Mouse (Mus musculus) neural tube, postnatal 0 days (tissue): ENCODE measurements around the gene Klk8. TPM values are rescaled to one million over a fixed set of nuclear protein-coding genes. Genes with fewer than 3 reads are reported as not detected.

ENCODE experiments used
- polyA plus RNA-seq: library from polyadenylated mRNA; unstranded; fragments of >200 nt; fragmentation: Nextera tagmentation; extraction: Ambion mirVana; gene quantifications from 2 replicates; pipeline ENCODE4 v1.2.1, GENCODE M21; 2015

Gene Klk8
- polyA plus RNA-seq = 11.5 and 15.1 TPM in 2 replicates

DNA sequence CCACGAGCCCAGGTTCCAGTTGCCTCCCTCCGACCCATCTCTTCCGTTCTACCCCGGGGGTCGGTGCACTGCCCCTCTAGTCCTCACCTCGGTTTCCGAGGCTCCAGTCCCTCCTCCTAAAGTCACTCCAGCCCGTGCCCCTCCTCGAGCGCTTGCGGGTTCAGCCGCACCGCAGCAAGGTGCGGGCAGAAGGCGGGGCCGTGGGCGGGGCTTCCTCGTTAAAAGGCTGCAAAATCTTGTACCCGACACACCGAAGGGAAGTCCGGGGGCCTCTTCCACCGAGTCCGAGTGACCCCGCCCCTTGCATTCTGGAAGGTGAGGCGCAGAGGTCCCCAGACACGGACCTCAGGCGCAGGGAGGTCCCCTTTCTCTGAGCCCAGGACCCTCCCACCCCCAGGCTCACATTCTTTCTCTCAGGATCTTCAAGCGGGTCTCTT is at the start of gene Klk8:
TSS of gene Klk8 (plus strand) at position 245 of the 437 bp plus-strand sequence.

DNA sequence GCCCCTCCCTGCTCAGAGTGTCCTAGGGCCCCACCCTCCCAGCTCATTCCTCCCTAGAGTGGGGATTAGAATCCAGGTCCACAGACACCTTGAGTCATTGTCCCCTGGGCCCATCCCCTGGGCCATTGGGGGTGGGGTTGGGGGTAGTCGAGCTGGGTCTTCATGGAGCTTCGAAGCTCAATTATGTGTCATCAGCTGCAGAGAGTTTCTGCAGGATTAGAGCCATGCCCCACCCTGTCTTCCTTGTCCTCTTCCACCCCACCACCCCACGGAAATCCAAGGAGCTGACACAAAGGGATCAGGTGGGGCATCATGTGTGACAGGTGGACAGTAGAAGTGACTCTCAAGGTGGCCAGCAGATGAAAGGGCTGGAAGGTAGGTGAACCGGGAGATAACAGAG is 28.8 kb upstream of the Klk8 start, which contains the start of gene Klk12:
TSS of gene Klk12 (plus strand) at position 301 of the 400 bp plus-strand sequence.

DNA sequence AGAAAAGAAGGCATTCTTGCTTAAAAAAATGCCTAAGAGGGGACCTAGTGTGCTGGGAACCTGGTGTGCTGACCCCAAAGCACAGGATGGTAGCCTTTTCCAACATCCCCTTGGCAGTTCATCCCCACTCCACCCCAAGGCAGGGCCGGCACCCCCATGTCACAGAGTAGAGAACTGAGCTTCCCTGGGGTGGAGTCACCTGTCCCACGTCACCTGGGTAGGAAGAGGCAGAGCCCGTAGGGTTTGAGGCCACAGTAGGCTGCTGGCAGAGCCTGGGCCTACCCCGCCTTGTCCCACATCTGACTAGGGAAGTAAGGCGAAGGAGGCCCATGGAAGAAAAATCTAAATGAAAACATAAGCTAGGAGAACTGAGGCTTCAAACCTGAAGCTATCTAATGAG is 23.0 kb upstream of the Klk8 start, which contains the start of gene Klk11:
TSS of gene Klk11 (plus strand) at position 241 of the 400 bp plus-strand sequence.

DNA sequence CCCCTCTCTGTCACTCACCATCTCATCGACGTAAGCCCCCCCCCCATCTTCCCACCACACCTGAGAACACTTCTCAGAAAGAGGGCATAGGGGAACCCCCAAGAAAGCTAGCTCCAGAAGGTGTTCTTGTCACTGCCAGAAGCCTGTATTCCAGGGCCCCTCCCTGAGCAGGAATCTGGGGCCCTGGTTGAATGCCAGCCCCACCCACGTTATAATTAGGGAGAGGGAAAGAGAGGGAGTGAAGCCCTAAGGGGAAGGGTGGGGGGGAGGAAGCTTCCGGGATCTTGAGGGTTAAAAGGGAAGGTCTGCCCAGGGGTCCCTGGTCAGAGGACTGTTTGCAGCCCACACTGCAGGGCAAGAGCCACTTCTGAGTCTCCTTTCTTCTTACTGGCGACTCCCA is 16.6 kb upstream of the Klk8 start, which contains the start of gene Klk10:
TSS of gene Klk10 (plus strand) at position 290 of the 400 bp plus-strand sequence.

DNA sequence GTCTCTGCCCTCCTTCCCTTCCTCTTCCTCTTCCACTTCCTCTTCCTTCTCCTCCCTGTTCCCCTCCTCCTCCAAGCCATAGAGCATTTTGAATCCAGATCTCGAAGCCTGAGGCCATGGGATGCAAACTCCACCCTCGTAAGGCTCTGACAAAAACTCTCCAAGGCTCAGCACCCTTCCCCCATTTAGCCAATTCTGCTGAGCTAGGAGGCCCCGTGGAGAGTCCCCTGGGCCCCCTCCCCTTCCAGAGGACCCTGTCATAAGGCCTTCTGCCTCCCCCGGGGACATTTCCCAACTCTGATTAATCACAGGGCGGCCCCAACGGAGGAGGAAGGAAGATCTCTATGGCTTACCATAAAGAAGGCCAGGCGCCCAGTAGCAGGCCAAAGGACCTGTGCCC is 5.8 kb upstream of the Klk8 start, which contains the start of gene Klk9:
TSS of gene Klk9 (plus strand) at position 301 of the 400 bp plus-strand sequence.

DNA sequence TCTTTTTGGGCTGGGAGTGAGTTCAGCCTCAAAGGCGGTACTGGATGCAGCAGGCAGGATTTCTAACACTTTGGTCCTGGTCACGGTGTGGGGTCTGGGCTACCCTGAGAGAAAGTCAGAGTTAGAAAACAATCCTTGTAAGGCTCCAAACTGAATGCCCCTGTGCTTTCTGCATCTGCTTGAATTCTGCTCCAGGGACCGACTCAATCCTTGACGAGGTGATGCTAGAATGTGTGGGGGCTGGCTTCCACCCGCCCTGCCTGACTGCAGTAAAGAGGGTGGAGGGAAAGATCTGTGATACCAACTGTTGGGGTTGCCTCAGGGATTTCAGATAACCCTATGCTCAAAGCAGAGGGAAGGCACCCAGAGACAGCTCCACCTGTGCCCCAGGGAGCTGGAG is 13.6 kb downstream of the Klk8 start, which contains the start of gene Klk7:
TSS of gene Klk7 (plus strand) at position 301 of the 400 bp plus-strand sequence.

DNA sequence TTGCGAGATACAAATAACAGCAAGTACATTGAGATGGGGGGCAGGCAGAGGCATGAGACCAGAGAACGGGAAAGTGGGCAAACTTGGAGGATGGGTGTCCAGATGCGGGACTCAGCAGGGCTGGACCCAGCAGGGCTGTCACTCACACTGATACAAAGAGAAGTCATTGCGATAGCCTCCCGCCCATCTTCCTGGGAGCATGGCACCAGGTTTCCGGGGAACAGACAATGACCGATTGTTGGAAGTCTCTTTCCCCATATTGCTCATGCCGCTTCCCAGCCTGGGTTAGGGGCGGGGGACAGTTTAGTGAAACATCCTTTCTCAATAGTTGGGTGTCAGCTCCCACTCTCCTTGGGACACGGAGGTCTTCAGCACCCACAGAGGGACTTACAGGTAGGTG is 26.8 kb downstream of the Klk8 start, which contains the start of gene Klk6:
TSS of gene Klk6 (plus strand) at position 301 of the 400 bp plus-strand sequence.

DNA sequence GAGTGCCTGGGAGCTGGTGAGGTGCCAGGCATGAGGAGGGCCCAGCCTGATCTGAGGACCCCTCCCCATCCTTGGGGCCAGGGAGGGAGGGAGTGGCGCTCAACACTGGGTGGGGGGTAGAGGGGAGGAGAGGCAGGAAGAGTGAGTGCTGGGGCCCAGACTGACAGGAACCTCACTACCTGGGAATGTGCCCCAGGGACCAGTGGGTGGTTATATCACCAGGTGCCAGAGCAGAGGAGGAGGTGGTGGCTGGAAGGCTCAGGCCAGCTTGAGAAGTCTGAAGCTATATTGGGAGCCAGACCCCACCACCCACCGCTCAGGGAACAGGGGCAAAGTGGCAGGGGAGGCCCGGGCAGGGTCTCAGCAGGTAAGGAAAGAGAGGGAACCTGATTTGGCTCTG is 44.3 kb downstream of the Klk8 start, which contains the start of gene Klk5:
TSS of gene Klk5 (plus strand) at position 271 of the 400 bp plus-strand sequence.

Other genes with a start within 250 kb of the Klk8 start
- 3.7 and 3.9 TPM in 2 replicates for gene Zfp658, start 235.3 kb upstream of the Klk8 start, polyA plus RNA-seq
- gene Zfp719, start 218.0 kb upstream of the Klk8 start, polyA plus RNA-seq = 8.9 and 9.6 TPM in 2 replicates
- gene Zfp819, start 190.4 kb upstream of the Klk8 start, polyA plus RNA-seq = 0.34 and 0.43 TPM in 2 replicates
- not detected in 2 replicates for gene Ceacam18, start 162.9 kb upstream of the Klk8 start, polyA plus RNA-seq
- 0.31 and 0.66 TPM in 2 replicates for gene Siglece, start 137.4 kb upstream of the Klk8 start, polyA plus RNA-seq
- gene Ctu1, start 125.6 kb upstream of the Klk8 start, polyA plus RNA-seq = 13.4 and 16.4 TPM in 2 replicates
- gene Klk14, start 107.2 kb upstream of the Klk8 start, polyA plus RNA-seq = not detected in 2 replicates
- 0.24 and 0.25 TPM in 2 replicates for gene Klk13, start 85.0 kb upstream of the Klk8 start, polyA plus RNA-seq
- not detected in 2 replicates for gene Klk12, start 28.7 kb upstream of the Klk8 start, polyA plus RNA-seq
- gene Klk11, start 23.0 kb upstream of the Klk8 start, polyA plus RNA-seq = not detected in 2 replicates
- gene Klk10, start 16.5 kb upstream of the Klk8 start, polyA plus RNA-seq = 0.28 and 0.54 TPM in 2 replicates
- gene Klk9, start 5.7 kb upstream of the Klk8 start, polyA plus RNA-seq = 0.23 TPM in 1 of 2 replicates, not detected in the other
- 0.11 and 0.15 TPM in 2 replicates for gene Klk7, start 13.7 kb downstream of the Klk8 start, polyA plus RNA-seq
- gene Klk6, start 26.9 kb downstream of the Klk8 start, polyA plus RNA-seq = not detected in 2 replicates
- not detected in 2 replicates for gene Klk5, start 44.4 kb downstream of the Klk8 start, polyA plus RNA-seq
- 0.15 TPM in 1 of 2 replicates, not detected in the other for gene Klk4, start 83.6 kb downstream of the Klk8 start, polyA plus RNA-seq
- not detected in 2 replicates for gene Klk15, start 136.2 kb downstream of the Klk8 start, polyA plus RNA-seq
- gene Klk1b8, start 153.1 kb downstream of the Klk8 start, polyA plus RNA-seq = not detected in 2 replicates
- gene Klk1b1, start 169.2 kb downstream of the Klk8 start, polyA plus RNA-seq = not detected in 2 replicates
- not detected in 2 replicates for gene Klk1b9, start 178.5 kb downstream of the Klk8 start, polyA plus RNA-seq
- not detected in 2 replicates for gene Klk1b11, start 198.3 kb downstream of the Klk8 start, polyA plus RNA-seq
- gene Klk1b26, start 214.6 kb downstream of the Klk8 start, polyA plus RNA-seq = not detected in 2 replicates